Comparison of ENCODE assay signal across 29 mouse cellular contexts in the genomic region with DNA sequence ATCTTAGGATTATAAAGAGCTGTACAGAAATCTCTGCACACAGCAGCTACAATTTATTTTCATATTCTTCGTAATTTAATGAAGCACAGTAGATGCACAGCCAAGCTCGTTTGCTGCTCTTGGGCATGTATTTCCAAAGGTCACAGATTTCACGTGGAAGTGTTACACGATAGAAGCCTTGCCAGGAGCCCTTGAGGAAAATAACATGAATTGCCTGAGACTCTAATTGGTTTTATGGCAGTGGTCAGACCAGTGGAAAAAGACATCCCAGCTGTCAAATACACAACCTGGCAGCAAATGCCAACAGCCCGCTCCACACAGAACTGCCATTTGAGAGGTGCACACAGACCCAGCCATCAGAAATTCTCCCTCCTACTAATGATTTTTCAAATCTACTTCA. TPM values are rescaled to one million over a fixed set of nuclear protein-coding genes. Genes with fewer than 3 reads are reported as not detected.
DNase-seq lines count a peak whose midpoint lies in the region; ATAC-seq lines count a peak whose summit lies in the region.
"Had no signal": no experiment of that assay in that cellular context is flagged by ENCODE, and none has a peak within 500 bp of the region (broad histone marks: within the 10 kb centered on the region; RNA-seq: fewer than 3 reads in every experiment).

No protein-coding gene starts in this region.

- 0 out of 2 replicates have a peak, but pooled peaks have one; percentile 36 for ATAC-seq in forebrain, embryonic 16.5 days
- ATAC-seq: intestine, postnatal 0 days; midbrain, embryonic 13.5 days had no signal

- WGBS in forebrain, embryonic 16.5 days, result 45% methylated on average over 5 of the region's 5 CpGs
- 90% methylated on average over 5 of the region's 5 CpGs for WGBS in forebrain, embryonic 10.5 days

- no peak overlapping the region for H3K9ac ChIP-seq in forebrain, embryonic 16.5 days (replicated peaks; ENCODE audit: low read depth, low read length)
- H3K9ac ChIP-seq: limb, embryonic 13.5 days; liver, embryonic 13.5 days; midbrain, embryonic 13.5 days had no signal

- H3K4me3 ChIP-seq in forebrain, embryonic 16.5 days (replicated peaks; ENCODE audit: low read length), result no peak overlapping the region
- H3K4me3 ChIP-seq in forebrain, embryonic 10.5 days, result no peak overlapping the region
- H3K4me3 ChIP-seq: heart, embryonic 10.5 days; layer of hippocampus, adult 2 months; limb, embryonic 13.5 days; liver, embryonic 13.5 days; midbrain, embryonic 13.5 days had no signal

- H3K36me3 ChIP-seq in forebrain, embryonic 16.5 days (ENCODE audit: control insufficient read depth, insufficient read depth), result no peaks in the 10 kb centered on the region
- H3K36me3 ChIP-seq in forebrain, embryonic 10.5 days (replicated peaks), result no peaks in the 10 kb centered on the region
- H3K36me3 ChIP-seq: G1E; heart, embryonic 10.5 days; limb, embryonic 13.5 days; liver, embryonic 13.5 days; midbrain, embryonic 13.5 days had no signal

- DNase-seq in forebrain, embryonic 10.5 days (ENCODE audit: extremely low spot score, low spot score), result no peak
- peak; percentile 27 for DNase-seq in kidney, adult 9 months
- no peak for DNase-seq in kidney, postnatal 4 days
- DNase-seq in retina, postnatal 1 day, result peak; percentile 2
- DNase-seq in retina, embryonic 14.5 days (ENCODE audit: low spot score), result no peak
- no peak for DNase-seq in urinary bladder, postnatal 14 days (ENCODE audit: low spot score)
- DNase-seq: adrenal gland, adult 2 months; B cell, adult 2 months; cerebellum, adult 18-20 months; cerebellum, postnatal 36 days; heart, postnatal 4 days; kidney, postnatal 14 days; liver, embryonic 13.5 days; lung, adult 2 months; lung, postnatal 14 days; right cerebral cortex, postnatal 14 days had no signal

- no peaks in the 10 kb centered on the region for H3K4me1 ChIP-seq in forebrain, embryonic 16.5 days (replicated peaks; ENCODE audit: control insufficient read depth, insufficient read depth, low read length)
- no peaks in the 10 kb centered on the region for H3K4me1 ChIP-seq in forebrain, embryonic 10.5 days
- H3K4me1 ChIP-seq: heart, embryonic 10.5 days; liver, embryonic 13.5 days; midbrain, embryonic 13.5 days had no signal

- no peak overlapping the region for H3K4me2 ChIP-seq in forebrain, embryonic 16.5 days (ENCODE audit: low read length)
- H3K4me2 ChIP-seq: limb, embryonic 13.5 days; liver, embryonic 13.5 days; midbrain, embryonic 13.5 days had no signal

- no peaks in the 10 kb centered on the region for H3K27me3 ChIP-seq in forebrain, embryonic 16.5 days (replicated peaks; ENCODE audit: control insufficient read depth, insufficient read depth, low read length)
- no peaks in the 10 kb centered on the region for H3K27me3 ChIP-seq in forebrain, embryonic 10.5 days (ENCODE audit: poor library complexity, severe bottlenecking)
- H3K27me3 ChIP-seq: CH12.LX; limb, embryonic 13.5 days; liver, embryonic 13.5 days; midbrain, embryonic 13.5 days had no signal

- no peaks in the 10 kb centered on the region for H3K9me3 ChIP-seq in forebrain, embryonic 16.5 days (ENCODE audit: control insufficient read depth, low read length)
- H3K9me3 ChIP-seq in forebrain, embryonic 10.5 days, result no peaks in the 10 kb centered on the region
- H3K9me3 ChIP-seq: G1E; heart, embryonic 10.5 days; limb, embryonic 13.5 days; liver, embryonic 13.5 days; midbrain, embryonic 13.5 days had no signal

- H3K27ac ChIP-seq in forebrain, embryonic 16.5 days (ENCODE audit: low read length), result no peak overlapping the region
- no peak overlapping the region for H3K27ac ChIP-seq in forebrain, embryonic 10.5 days
- H3K27ac ChIP-seq: heart, embryonic 10.5 days; layer of hippocampus, adult 2 months; limb, embryonic 13.5 days; liver, embryonic 13.5 days; midbrain, embryonic 13.5 days; stomach, postnatal 0 days had no signal

RNA-seq across cellular contexts. Expression of gene Gm10234, which starts 9.3 kb away (rescaled TPM):
- not detected in 2 replicates for polyA plus RNA-seq in forebrain, embryonic 16.5 days (2015; fragmentation: Nextera tagmentation; extraction: Ambion mirVana)
- polyA plus RNA-seq in forebrain, embryonic 10.5 days (2016; fragmentation: Nextera tagmentation; extraction: Ambion mirVana), result not detected in 2 replicates
- polyA plus RNA-seq: adrenal gland, adult 2 months; G1E; gonadal fat pad, adult 2 months; heart, embryonic 10.5 days; heart, embryonic 16.5 days; intestine, postnatal 0 days; limb, embryonic 13.5 days; liver, embryonic 13.5 days; lung, adult 2 months; midbrain, embryonic 13.5 days; stomach, postnatal 0 days; thymus, postnatal 0 days; urinary bladder, adult 2 months had no signal

Comparison
In these comparisons a context has a peak if more than half of its experiments do, and no peak if none do; other contexts are left out.
1. DNase-seq: peak in kidney, adult 9 months (single experiment) and retina, postnatal 1 day (single experiment); none in forebrain, embryonic 10.5 days (single experiment), kidney, postnatal 4 days (0 of 2), retina, embryonic 14.5 days (single experiment) and urinary bladder, postnatal 14 days (single experiment).